Mouse (Mus musculus): ENCODE data around the gene Trappc13. TPM values are rescaled to one million over a fixed set of nuclear protein-coding genes. Genes with fewer than 3 reads are reported as not detected.
A peak's percentile ranks its signal among the peaks of the same experiment; 100 is the strongest.

The Trappc13 gene
- polyA plus RNA-seq, 1 experiment from 2014 or later, result 43.5 TPM

GRCm38 (mm10) chr13:104122078-104122840 lies 56.0 kb downstream of the Trappc13 start:
- H3K4me3 ChIP-seq (replicated peaks; ENCODE audit: low read depth, low read length), result peak overlapping the region; percentile 15; the same call in 1 of the 2 replicates
- no peak for TF ChIP-seq CTCF (IDR thresholded peaks at IDR 0.05; ENCODE audit: low read depth)
- 25% methylated on average over 17 of the region's 17 CpGs for WGBS
- peak; percentile 56 for DNase-seq (ENCODE audit: low spot score)
- no peaks in the 10 kb centered on the region for H3K4me1 ChIP-seq (replicated peaks; ENCODE audit: insufficient read depth, low read length)
- H3K36me3 ChIP-seq (ENCODE audit: insufficient read depth, low read length), result 0 out of 2 replicates have a peak, but pooled peaks cover 6% of the 10 kb centered on the region
- H3K9me3 ChIP-seq (replicated peaks; ENCODE audit: low read length), result no peaks in the 10 kb centered on the region
- H3K4me2 ChIP-seq (ENCODE audit: low read length), result peak overlapping the region; percentile 49
- peak; percentile 66 for ATAC-seq (replicated peaks; ENCODE audit: low FRiP score, low read depth)
- 0 out of 2 replicates have a peak overlapping the region, but pooled peaks have one; percentile 11 for H3K27ac ChIP-seq
- H3K9ac ChIP-seq (ENCODE audit: low read depth, low read length), result no peak overlapping the region
- H3K27me3 ChIP-seq (ENCODE audit: insufficient read depth, low read length), result no peaks in the 10 kb centered on the region

GRCm38 (mm10) chr13:104114827-104115226 lies 63.4 kb downstream of the Trappc13 start:
- WGBS, result 93% methylated on average over 2 of the region's 2 CpGs
- Histone ChIP-seq H3K4me1 (replicated peaks; ENCODE audit: insufficient read depth, low read length) (no peaks in the 10 kb centered on the region), H3K4me2 (ENCODE audit: low read length) (no peak overlapping the region), H3K9ac (ENCODE audit: low read depth, low read length) (no peak overlapping the region), H3K4me3 (replicated peaks; ENCODE audit: low read depth, low read length) (no peak overlapping the region), H3K27ac (no peak overlapping the region), H3K9me3 (replicated peaks; ENCODE audit: low read length) (no peaks in the 10 kb centered on the region), H3K27me3 (ENCODE audit: insufficient read depth, low read length) (no peaks in the 10 kb centered on the region), H3K36me3 (ENCODE audit: insufficient read depth, low read length) (0 out of 2 replicates have a peak, but pooled peaks cover 6% of the 10 kb centered on the region)
- no peak for DNase-seq (ENCODE audit: low spot score)
- no peak for TF ChIP-seq CTCF (IDR thresholded peaks at IDR 0.05; ENCODE audit: low read depth)
- ATAC-seq (replicated peaks; ENCODE audit: low FRiP score, low read depth), result no peak

- DNase-seq (ENCODE audit: low spot score) (peak; percentile 65), ATAC-seq (replicated peaks; ENCODE audit: low FRiP score, low read depth) (no peak)
- H3K36me3 ChIP-seq (ENCODE audit: insufficient read depth, low read length), result 0 out of 2 replicates have a peak, but pooled peaks cover under 1% of the 10 kb centered on the region
- H3K27ac ChIP-seq, result no peak overlapping the region
- no peak overlapping the region for H3K4me3 ChIP-seq (replicated peaks; ENCODE audit: low read depth, low read length)
- no peak overlapping the region for H3K4me2 ChIP-seq (ENCODE audit: low read length)
- H3K27me3 ChIP-seq (ENCODE audit: insufficient read depth, low read length), result no peaks in the 10 kb centered on the region
- no peaks in the 10 kb centered on the region for H3K9me3 ChIP-seq (replicated peaks; ENCODE audit: low read length)
- H3K4me1 ChIP-seq (replicated peaks; ENCODE audit: insufficient read depth, low read length), result no peaks in the 10 kb centered on the region
- WGBS, result 82% methylated on average over 4 of the region's 4 CpGs
- TF ChIP-seq CTCF (IDR thresholded peaks at IDR 0.05; ENCODE audit: low read depth), result peak; percentile 55; the same call in 1 of the 2 replicates
- no peak overlapping the region for H3K9ac ChIP-seq (ENCODE audit: low read depth, low read length)
Measured at GRCm38 (mm10) chr13:104113782-104114181, 64.5 kb downstream of the Trappc13 start.

GRCm38 (mm10) chr13:104112266-104112900 lies 65.9 kb downstream of the Trappc13 start:
- no peak for ATAC-seq (replicated peaks; ENCODE audit: low FRiP score, low read depth)
- 68% methylated on average over 12 of the region's 12 CpGs for WGBS
- no peak overlapping the region for H3K4me2 ChIP-seq (ENCODE audit: low read length)
- no peaks in the 10 kb centered on the region for H3K36me3 ChIP-seq (ENCODE audit: insufficient read depth, low read length)
- H3K27ac ChIP-seq, result no peak overlapping the region
- TF ChIP-seq CTCF (IDR thresholded peaks at IDR 0.05; ENCODE audit: low read depth), result no peak
- H3K9ac ChIP-seq (ENCODE audit: low read depth, low read length), result no peak overlapping the region
- H3K4me3 ChIP-seq (replicated peaks; ENCODE audit: low read depth, low read length), result no peak overlapping the region
- no peaks in the 10 kb centered on the region for H3K9me3 ChIP-seq (replicated peaks; ENCODE audit: low read length)
- DNase-seq (ENCODE audit: low spot score), result no peak
- no peaks in the 10 kb centered on the region for H3K4me1 ChIP-seq (replicated peaks; ENCODE audit: insufficient read depth, low read length)
- no peaks in the 10 kb centered on the region for H3K27me3 ChIP-seq (ENCODE audit: insufficient read depth, low read length)

- ATAC-seq (replicated peaks; ENCODE audit: low FRiP score, low read depth), result no peak
- no peaks in the 10 kb centered on the region for H3K9me3 ChIP-seq (replicated peaks; ENCODE audit: low read length)
- H3K27me3 ChIP-seq (ENCODE audit: insufficient read depth, low read length), result no peaks in the 10 kb centered on the region
- TF ChIP-seq CTCF (IDR thresholded peaks at IDR 0.05; ENCODE audit: low read depth), result no peak
- peak overlapping the region; percentile 95 for H3K4me2 ChIP-seq (ENCODE audit: low read length)
- peak overlapping the region; percentile 94 for H3K4me3 ChIP-seq (replicated peaks; ENCODE audit: low read depth, low read length)
- H3K27ac ChIP-seq, result peak overlapping the region; percentile 71; the same call in 1 of the 2 replicates
- WGBS, result 44% methylated on average over 7 of the region's 7 CpGs
- no peaks in the 10 kb centered on the region for H3K36me3 ChIP-seq (ENCODE audit: insufficient read depth, low read length)
- peak overlapping the region; percentile 68; the same call in 1 of the 2 replicates for H3K9ac ChIP-seq (ENCODE audit: low read depth, low read length)
- peak; percentile 8 for DNase-seq (ENCODE audit: low spot score)
- no peaks in the 10 kb centered on the region for H3K4me1 ChIP-seq (replicated peaks; ENCODE audit: insufficient read depth, low read length)
Measured at GRCm38 (mm10) chr13:104110526-104110925, 67.7 kb downstream of the Trappc13 start.

- no peaks in the 10 kb centered on the region for H3K9me3 ChIP-seq (replicated peaks; ENCODE audit: low read length)
- peak; percentile 83 for DNase-seq (ENCODE audit: low spot score)
- no peaks in the 10 kb centered on the region for H3K27me3 ChIP-seq (ENCODE audit: insufficient read depth, low read length)
- peak overlapping the region; percentile 68 for H3K9ac ChIP-seq (ENCODE audit: low read depth, low read length)
- H3K27ac ChIP-seq, result peak overlapping the region; percentile 71
- WGBS, result under 1% methylated on average over 36 of the region's 38 CpGs
- no peaks in the 10 kb centered on the region for H3K36me3 ChIP-seq (ENCODE audit: insufficient read depth, low read length)
- H3K4me2 ChIP-seq (ENCODE audit: low read length), result peak overlapping the region; percentile 95
- H3K4me3 ChIP-seq (replicated peaks; ENCODE audit: low read depth, low read length), result peak overlapping the region; percentile 94
- H3K4me1 ChIP-seq (replicated peaks; ENCODE audit: insufficient read depth, low read length), result no peaks in the 10 kb centered on the region
- TF ChIP-seq CTCF (IDR thresholded peaks at IDR 0.05; ENCODE audit: low read depth), result no peak
- peak; percentile 44 for ATAC-seq (replicated peaks; ENCODE audit: low FRiP score, low read depth)
Measured at GRCm38 (mm10) chr13:104109816-104110521, 68.3 kb downstream of the Trappc13 start.

Data from kidney, postnatal 0 days (tissue).